Mouse (Mus musculus): Measurements from ENCODE around the gene Kif19a. TPM values are rescaled to one million over a fixed set of nuclear protein-coding genes. Genes with fewer than 3 reads are reported as not detected.
A peak's percentile ranks its signal among the peaks of the same experiment; 100 is the strongest.

Kif19a gene
- polyA plus RNA-seq, 1 experiment from 2014 or later, result 2.2 TPM

GRCm38 (mm10) chr11:114795848-114796322 lies 30.7 kb downstream of the Kif19a start, which contains the start of gene Btbd17:
TSS of gene Btbd17 (minus strand) at chr11:114795945.
- H3K27ac ChIP-seq, result peak within 1 kb of the TSS; percentile 99
- ATAC-seq (ENCODE audit: low FRiP score), result peak; percentile 91

GRCm38 (mm10) chr11:114797176-114797575 lies 32.0 kb downstream of the Kif19a start:
- Histone ChIP-seq H3K27ac (peak overlapping the region; percentile 99), H3K4me3 (no peak overlapping the region), H3K9ac (no peak overlapping the region), H3K9me3 (replicated peaks) (no peaks in the 10 kb centered on the region), H3K36me3 (no peaks in the 10 kb centered on the region), H3K4me2 (replicated peaks) (no peak overlapping the region), H3K4me1 (peaks cover 51% of the 10 kb centered on the region), H3K27me3 (peaks cover 3% of the 10 kb centered on the region)
- 88% methylated on average over 7 of the region's 7 CpGs for WGBS
- no peak for ATAC-seq (ENCODE audit: low FRiP score)

More at GRCm38 (mm10) chr11:114795848-114796322, 30.7 kb downstream of the Kif19a start, which contains the start of gene Btbd17:
- Histone ChIP-seq H3K27me3 (peaks cover 16% of the 10 kb centered on the region), H3K4me1 (peaks cover 64% of the 10 kb centered on the region), H3K9ac (peak within 1 kb of the TSS; percentile 48), H3K9me3 (replicated peaks) (no peaks in the 10 kb centered on the region), H3K4me3 (peak within 1 kb of the TSS; percentile 31), H3K36me3 (no peaks in the 10 kb centered on the region), H3K4me2 (replicated peaks) (peak within 1 kb of the TSS; percentile 92)
- 0% methylated on average over 4 of the region's 4 CpGs for WGBS

- H3K4me1 ChIP-seq, result peaks cover 49% of the 10 kb centered on the region
- H3K4me2 ChIP-seq (replicated peaks), result no peak overlapping the region
- no peak overlapping the region for H3K9ac ChIP-seq
- WGBS, result 85% methylated on average over 3 of the region's 3 CpGs
- H3K27me3 ChIP-seq, result 0 out of 2 replicates have a peak, but pooled peaks cover 4% of the 10 kb centered on the region
- no peak overlapping the region for H3K4me3 ChIP-seq
- no peak overlapping the region for H3K27ac ChIP-seq
- no peaks in the 10 kb centered on the region for H3K36me3 ChIP-seq
- no peak for ATAC-seq (ENCODE audit: low FRiP score)
- H3K9me3 ChIP-seq (replicated peaks), result no peaks in the 10 kb centered on the region
These were observed 32.8 kb downstream of the Kif19a start for GRCm38 (mm10) chr11:114797981-114798380.

DNA sequence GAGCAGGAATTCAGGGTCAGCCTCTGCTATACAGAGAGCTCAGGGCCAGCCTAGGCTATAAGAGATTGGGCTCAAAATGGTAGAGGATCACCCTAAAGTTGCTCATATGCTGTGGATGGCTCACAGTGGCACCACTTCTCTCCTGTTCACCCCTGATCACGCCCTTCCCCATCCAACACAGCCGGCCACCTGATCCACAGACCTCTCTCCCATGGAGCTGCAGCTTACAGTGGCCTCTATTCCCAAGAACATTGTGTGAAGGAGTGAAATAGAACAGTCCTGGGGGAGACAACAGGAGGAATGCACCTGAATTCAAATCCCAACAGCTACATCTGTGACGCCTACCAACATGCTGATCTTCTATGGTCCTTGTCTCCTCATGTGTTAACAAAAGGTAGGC lies 33.4 kb downstream of the Kif19a start, which contains the start of gene Gpr142:
Gpr142 (plus strand) TSS at position 301 of the 400 bp plus-strand sequence.
- Histone ChIP-seq H3K27ac (no peak within 1 kb of the TSS), H3K4me3 (no peak within 1 kb of the TSS), H3K9ac (no peak within 1 kb of the TSS), H3K4me1 (peaks cover 49% of the 10 kb centered on the region), H3K4me2 (replicated peaks) (no peak within 1 kb of the TSS), H3K9me3 (replicated peaks) (no peaks in the 10 kb centered on the region), H3K36me3 (no peaks in the 10 kb centered on the region), H3K27me3 (0 out of 2 replicates have a peak, but pooled peaks cover 4% of the 10 kb centered on the region)
- 99% methylated on average over 3 of the region's 3 CpGs for WGBS
- ATAC-seq (ENCODE audit: low FRiP score), result no peak

DNA sequence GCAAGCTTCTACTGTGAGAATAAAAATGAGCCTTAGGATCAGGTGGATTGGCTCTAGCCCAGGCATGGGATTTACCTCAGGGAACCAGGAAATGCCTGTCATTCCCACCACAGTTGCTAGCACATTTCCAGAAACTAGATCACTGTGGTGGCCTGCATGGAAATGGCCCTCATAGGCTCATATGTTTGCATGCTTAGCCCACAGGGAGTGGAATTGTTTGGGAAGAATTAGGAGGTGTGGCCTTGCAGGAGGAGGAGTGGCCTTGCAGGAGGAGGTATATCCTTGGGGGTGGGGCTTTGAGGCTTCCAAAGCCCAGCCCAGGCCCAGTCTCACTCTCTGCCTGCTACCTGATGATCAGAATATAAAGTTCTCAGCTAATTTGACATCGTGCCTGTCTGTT lies 36.7 kb downstream of the Kif19a start:
- Histone ChIP-seq H3K9ac (no peak overlapping the region), H3K36me3 (no peaks in the 10 kb centered on the region), H3K4me3 (no peak overlapping the region), H3K4me2 (replicated peaks) (no peak overlapping the region), H3K4me1 (peaks cover 38% of the 10 kb centered on the region), H3K27me3 (0 out of 2 replicates have a peak, but pooled peaks cover 4% of the 10 kb centered on the region), H3K27ac (no peak overlapping the region), H3K9me3 (replicated peaks) (no peaks in the 10 kb centered on the region)
- ATAC-seq (ENCODE audit: low FRiP score), result no peak
- WGBS, result 94% methylated on average over 1 of the region's 1 CpGs

DNA sequence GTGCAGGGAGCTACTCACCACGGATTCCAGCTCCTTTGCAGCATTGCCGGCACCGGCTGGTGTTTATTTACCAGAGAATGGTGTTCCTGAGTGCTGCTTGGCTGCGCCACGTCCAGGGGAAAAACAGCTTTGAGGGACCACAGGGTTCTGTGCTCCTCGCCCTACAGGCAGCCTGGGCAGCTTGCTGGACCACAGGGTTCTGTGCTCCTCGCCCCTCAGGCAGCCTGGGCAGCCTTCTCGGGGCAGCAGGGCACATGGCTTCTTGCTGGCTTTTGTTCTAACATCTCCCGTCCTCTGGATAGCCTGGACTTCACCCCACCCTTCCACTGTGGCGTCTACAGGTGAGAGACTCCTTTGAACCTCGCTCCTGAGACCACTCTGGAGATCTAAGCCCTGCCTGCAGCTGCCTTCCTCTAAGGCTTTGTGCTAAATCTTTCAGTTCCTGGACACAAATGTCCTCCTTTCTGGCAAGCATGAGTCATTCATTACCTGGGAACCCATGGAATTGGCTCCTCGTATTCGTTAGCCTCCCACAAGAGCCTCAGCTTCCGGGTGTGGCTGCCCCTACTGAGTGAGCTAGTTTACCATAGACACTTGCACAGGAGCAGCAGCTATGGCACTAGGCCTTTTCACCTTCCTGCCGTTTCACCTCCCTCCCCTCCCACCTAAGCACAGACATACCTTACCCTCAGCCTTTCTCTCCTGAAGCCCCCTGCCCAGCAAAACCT lies 37.5 kb downstream of the Kif19a start:
- WGBS, result 64% methylated on average over 15 of the region's 15 CpGs
- H3K4me1 ChIP-seq, result peaks cover 42% of the 10 kb centered on the region
- H3K36me3 ChIP-seq, result no peaks in the 10 kb centered on the region
- H3K9me3 ChIP-seq (replicated peaks), result no peaks in the 10 kb centered on the region
- H3K9ac ChIP-seq, result no peak overlapping the region
- no peak overlapping the region for H3K27ac ChIP-seq
- no peak overlapping the region for H3K4me2 ChIP-seq (replicated peaks)
- H3K4me3 ChIP-seq, result no peak overlapping the region
- no peak for ATAC-seq (ENCODE audit: low FRiP score)
- 0 out of 2 replicates have a peak, but pooled peaks cover 4% of the 10 kb centered on the region for H3K27me3 ChIP-seq

DNA sequence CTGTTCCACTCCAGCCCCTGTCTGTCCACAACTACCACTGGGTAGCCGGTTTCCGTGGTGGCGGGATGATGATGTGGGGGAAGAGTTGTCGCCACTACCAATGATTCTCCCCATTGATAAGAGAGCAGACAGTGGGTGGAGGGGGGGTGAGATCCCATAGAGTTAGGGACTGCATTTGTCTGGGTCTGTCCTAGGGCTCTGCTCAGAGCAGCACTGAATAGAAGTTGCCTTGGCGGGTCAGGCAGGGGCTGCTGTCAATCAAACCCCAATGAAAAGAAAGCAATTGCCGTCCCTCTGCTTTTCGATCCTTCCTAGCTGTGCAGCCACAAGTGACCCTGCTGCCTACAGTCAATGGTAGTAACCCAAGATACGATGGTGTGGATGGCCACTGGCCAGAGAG lies 38.8 kb downstream of the Kif19a start:
- no peak overlapping the region for H3K4me3 ChIP-seq
- 17% methylated on average over 8 of the region's 8 CpGs for WGBS
- H3K9me3 ChIP-seq (replicated peaks), result no peaks in the 10 kb centered on the region
- peaks cover 51% of the 10 kb centered on the region for H3K4me1 ChIP-seq
- no peak overlapping the region; the same call in 1 of the 2 replicates for H3K4me2 ChIP-seq (replicated peaks)
- ATAC-seq (ENCODE audit: low FRiP score), result peak; percentile 51; the same call in 1 of the 2 replicates
- H3K27ac ChIP-seq, result no peak overlapping the region
- H3K27me3 ChIP-seq, result 0 out of 2 replicates have a peak, but pooled peaks cover 4% of the 10 kb centered on the region
- no peaks in the 10 kb centered on the region for H3K36me3 ChIP-seq
- H3K9ac ChIP-seq, result no peak overlapping the region

DNA sequence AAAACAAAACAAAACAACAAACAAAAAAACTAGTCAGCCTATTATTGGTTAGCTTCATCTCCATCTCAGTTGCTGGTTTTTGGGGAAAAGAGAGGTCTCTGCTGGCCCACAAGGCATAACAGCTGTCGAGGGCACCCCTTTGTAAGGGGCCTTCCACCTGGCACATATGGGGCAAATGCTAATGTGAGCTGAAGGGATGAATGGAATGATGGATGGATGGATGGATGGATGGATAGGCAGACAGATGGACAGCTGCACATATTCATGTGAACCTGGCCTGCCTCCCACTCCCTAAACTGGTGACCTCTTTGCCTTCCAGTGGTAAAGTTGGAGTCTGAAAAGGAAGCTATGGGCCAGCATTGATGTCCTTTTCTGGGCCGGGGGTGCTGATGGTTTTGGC lies 41.8 kb downstream of the Kif19a start:
- no peaks in the 10 kb centered on the region for H3K9me3 ChIP-seq (replicated peaks)
- H3K27ac ChIP-seq, result peak overlapping the region; percentile 48; the same call in 1 of the 2 replicates
- 51% methylated on average over 2 of the region's 2 CpGs for WGBS
- H3K4me2 ChIP-seq (replicated peaks), result no peak overlapping the region
- H3K4me3 ChIP-seq, result no peak overlapping the region
- H3K36me3 ChIP-seq, result no peaks in the 10 kb centered on the region
- H3K4me1 ChIP-seq, result peaks cover 57% of the 10 kb centered on the region
- H3K9ac ChIP-seq, result no peak overlapping the region
- ATAC-seq (ENCODE audit: low FRiP score), result no peak
- H3K27me3 ChIP-seq, result 0 out of 2 replicates have a peak, but pooled peaks cover 4% of the 10 kb centered on the region

DNA sequence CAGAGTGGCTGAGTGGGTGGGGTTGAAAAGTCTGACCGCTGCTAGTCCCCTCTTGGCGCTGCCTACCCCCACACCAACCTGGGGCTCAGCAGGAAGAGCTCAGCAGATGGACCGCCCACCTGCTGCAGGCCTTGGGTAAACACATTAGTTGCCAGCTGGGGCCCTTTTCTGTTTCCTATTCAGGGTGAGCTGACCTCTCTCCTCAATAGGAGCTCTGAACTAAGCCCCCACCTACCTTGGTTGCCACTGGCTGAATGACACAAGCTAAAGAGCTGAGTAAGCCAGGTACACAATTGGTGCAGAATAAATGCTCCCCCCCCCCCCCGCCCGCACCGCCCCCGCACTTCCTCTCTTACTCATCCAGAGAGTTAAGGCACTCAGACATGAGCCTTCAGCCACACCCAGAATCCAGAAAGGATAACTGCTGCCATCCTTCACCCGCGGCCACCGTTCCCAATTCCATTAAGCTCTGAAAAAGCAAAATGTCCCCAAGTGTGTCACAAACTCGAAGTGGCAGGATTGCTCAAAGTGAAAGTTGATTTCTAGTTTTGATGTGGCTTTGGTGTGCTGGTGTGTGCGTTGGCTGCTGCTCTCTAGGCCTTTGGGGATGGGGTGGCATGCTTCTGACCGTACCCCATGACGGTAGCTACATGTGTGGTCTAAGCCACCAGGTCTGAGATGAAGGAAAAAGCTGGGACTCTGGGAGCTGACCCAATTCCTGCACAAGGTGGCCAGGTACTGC lies 42.7 kb downstream of the Kif19a start:
- peak overlapping the region; percentile 48; the same call in 1 of the 2 replicates for H3K27ac ChIP-seq

GRCm38 (mm10) chr11:114809371-114809770 lies 44.2 kb downstream of the Kif19a start:
- 94% methylated on average over 1 of the region's 1 CpGs for WGBS
- no peak overlapping the region for H3K27ac ChIP-seq

More for the DNA sequence above, 42.7 kb downstream of the Kif19a start:
- Histone ChIP-seq H3K4me3 (no peak overlapping the region), H3K4me2 (replicated peaks) (no peak overlapping the region), H3K27me3 (no peaks in the 10 kb centered on the region), H3K4me1 (peaks cover 54% of the 10 kb centered on the region), H3K9me3 (replicated peaks) (no peaks in the 10 kb centered on the region), H3K9ac (no peak overlapping the region), H3K36me3 (no peaks in the 10 kb centered on the region)
- 25% methylated on average over 13 of the region's 14 CpGs for WGBS
- peak; percentile 32; the same call in 1 of the 2 replicates for ATAC-seq (ENCODE audit: low FRiP score)

DNA sequence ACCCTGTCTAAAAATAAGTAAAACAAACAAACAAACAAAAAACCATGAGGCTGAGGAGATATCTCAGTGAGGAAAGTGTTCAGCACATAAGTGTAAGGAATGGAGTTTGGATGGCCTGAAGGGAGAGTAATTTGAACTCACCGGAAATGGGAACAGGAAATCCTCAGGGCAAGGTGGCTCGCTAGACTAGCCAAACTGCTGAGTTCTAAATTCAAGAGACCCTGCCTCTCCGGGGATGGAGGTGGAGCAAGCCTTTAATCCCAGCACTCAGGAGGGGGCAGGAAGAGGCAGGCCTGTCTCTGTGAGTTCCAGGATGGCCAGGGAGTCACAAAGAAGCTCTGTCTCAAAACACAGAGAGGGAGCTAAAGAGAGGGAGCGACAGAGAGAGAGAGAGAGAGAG lies 45.2 kb downstream of the Kif19a start:
- WGBS, result 26% methylated on average over 4 of the region's 4 CpGs
- Histone ChIP-seq H3K4me3 (no peak overlapping the region), H3K4me2 (replicated peaks) (no peak overlapping the region), H3K9ac (no peak overlapping the region), H3K4me1 (peaks cover 36% of the 10 kb centered on the region), H3K27ac (no peak overlapping the region), H3K27me3 (no peaks in the 10 kb centered on the region), H3K9me3 (replicated peaks) (no peaks in the 10 kb centered on the region), H3K36me3 (no peaks in the 10 kb centered on the region)
- ATAC-seq (ENCODE audit: low FRiP score), result no peak

More at GRCm38 (mm10) chr11:114809371-114809770, 44.2 kb downstream of the Kif19a start:
- no peak overlapping the region for H3K4me2 ChIP-seq (replicated peaks)
- no peaks in the 10 kb centered on the region for H3K27me3 ChIP-seq
- H3K4me3 ChIP-seq, result no peak overlapping the region
- H3K36me3 ChIP-seq, result no peaks in the 10 kb centered on the region
- H3K4me1 ChIP-seq, result peaks cover 41% of the 10 kb centered on the region
- H3K9ac ChIP-seq, result no peak overlapping the region
- ATAC-seq (ENCODE audit: low FRiP score), result no peak
- no peaks in the 10 kb centered on the region for H3K9me3 ChIP-seq (replicated peaks)

DNA sequence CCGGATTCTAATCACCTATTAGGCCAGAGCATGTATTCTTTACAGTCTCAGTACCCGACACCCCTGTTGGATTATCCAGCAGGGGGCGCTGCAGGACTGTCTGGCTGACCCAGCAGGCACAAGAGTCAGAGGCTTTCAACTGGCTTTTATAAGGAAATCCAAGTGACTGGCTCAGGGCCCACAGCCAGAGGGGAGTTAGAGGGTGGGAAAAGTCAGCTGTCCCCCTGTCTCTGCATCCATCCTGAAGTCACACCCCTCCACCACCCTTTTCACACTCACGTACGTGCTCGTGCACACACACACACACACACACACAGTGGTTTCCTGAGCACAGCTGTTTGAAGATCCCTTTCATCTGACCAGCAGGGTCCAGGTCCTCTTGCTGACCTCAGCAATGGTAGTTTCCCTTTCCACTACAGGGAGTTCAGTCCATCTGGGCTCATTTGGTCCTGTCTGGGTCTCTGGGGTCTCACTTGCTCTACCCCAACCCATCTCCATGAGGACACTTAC lies 47.6 kb downstream of the Kif19a start:
- no peaks in the 10 kb centered on the region for H3K9me3 ChIP-seq (replicated peaks)
- H3K4me1 ChIP-seq, result peaks cover 19% of the 10 kb centered on the region
- no peak overlapping the region for H3K27ac ChIP-seq
- WGBS, result 20% methylated on average over 6 of the region's 6 CpGs
- no peaks in the 10 kb centered on the region for H3K27me3 ChIP-seq
- H3K36me3 ChIP-seq, result no peaks in the 10 kb centered on the region
- H3K4me3 ChIP-seq, result no peak overlapping the region
- peak; percentile 70 for ATAC-seq (ENCODE audit: low FRiP score)
- no peak overlapping the region for H3K9ac ChIP-seq
- no peak overlapping the region for H3K4me2 ChIP-seq (replicated peaks)

All from hindbrain, embryonic 12.5 days (tissue).